Mouse (Mus musculus) limb, embryonic 14.5 days (tissue): ENCODE results near the gene Tgif1. TPM values are rescaled to one million over a fixed set of nuclear protein-coding genes. Genes with fewer than 3 reads are reported as not detected.

Experiments used
- ATAC-seq: fragments of 200-750 bp; cut with Nextera tagmentation; 2 replicates; pipeline ENCODE4 v1.8.0; 2017; ENCODE audit warnings: low read depth, moderate number of reproducible peaks, moderate TSS enrichment; ENCODE audit not compliant: low FRiP score
- DNase-seq: peaks from one replicate; pipeline ENCODE4 v3.0.0-alpha.2; 2015; ENCODE audit warnings: low spot score
- H3K27ac ChIP-seq: fragments of 300-500 bp; sonication (generic); replicated peaks from 2 replicates; pipeline ENCODE4 v1.5.1; 2014; ENCODE audit warnings: low read depth, mild to moderate bottlenecking, low read length, moderate library complexity, mixed read lengths
- H3K27me3 ChIP-seq: fragments of 300-500 bp; sonication (generic); 2 replicates; pipeline ENCODE4 v1.6.1; 2014; ENCODE audit warnings: low read length, mixed read lengths; ENCODE audit not compliant: control insufficient read depth, insufficient read depth
- H3K36me3 ChIP-seq: fragments of 300-500 bp; sonication (generic); 2 replicates; pipeline ENCODE4 v1.6.1; 2014; ENCODE audit warnings: mild to moderate bottlenecking, low read length, moderate library complexity, mixed read lengths; ENCODE audit not compliant: control insufficient read depth, insufficient read depth
- H3K4me1 ChIP-seq: fragments of 300-500 bp; sonication (generic); 2 replicates; pipeline ENCODE4 v1.6.1; 2014; ENCODE audit warnings: antibody characterized with exemption, low read length, mixed read lengths; ENCODE audit not compliant: control insufficient read depth, insufficient read depth
- H3K4me2 ChIP-seq: fragments of 300-500 bp; sonication (generic); replicated peaks from 2 replicates; pipeline ENCODE4 v1.6.1; 2014; ENCODE audit warnings: low read depth, mild to moderate bottlenecking, low read length, moderate library complexity; ENCODE audit not compliant: severe bottlenecking
- H3K4me3 ChIP-seq: fragments of 300-500 bp; sonication (generic); replicated peaks from 2 replicates; pipeline ENCODE4 v1.5.1; 2014; ENCODE audit warnings: low read length
- H3K9ac ChIP-seq: fragments of 300-500 bp; sonication (generic); 2 replicates; pipeline ENCODE4 v1.6.1; 2014; ENCODE audit warnings: mild to moderate bottlenecking, low read depth, low read length, moderate library complexity; ENCODE audit not compliant: severe bottlenecking
- H3K9me3 ChIP-seq: fragments of 300-500 bp; sonication (generic); 2 replicates; pipeline ENCODE4 v1.6.1; 2016; ENCODE audit warnings: low read length; ENCODE audit not compliant: control insufficient read depth
- POLR2A ChIP-seq: fragments of 200-500 bp; IDR thresholded peaks from 2 replicates; pipeline ENCODE4 v1.8.0; 2012; ENCODE audit warnings: inconsistent platforms, mild to moderate bottlenecking, moderate library complexity, borderline replicate concordance; ENCODE audit not compliant: insufficient read depth, insufficient read length; ENCODE audit errors: extremely low read depth
- WGBS: fragments of 180-500 bp; shearing (Covaris S2); extraction: QIAGEN DNeasy Blood & Tissue Kit; methylation state at CpG from one replicate; pipeline ENCODE4 v1.1.7; 2014; 5-methylcytosine and 5-hydroxymethylcytosine counted together
- polyA plus RNA-seq, 2 experiments: library from polyadenylated mRNA; depleted of rRNA in 1 of 2; stranded (reverse) in 1 of 2; unstranded in 1 of 2; fragments of >200 nt; fragmentation: Nextera tagmentation in 1 of 2; extraction: Ambion mirVana in 1 of 2; gene quantifications; 2 replicates each; pipeline versions ENCODE4 v1.2.1 to v1.2.3; 2012 to 2014

Gene Tgif1
- polyA plus RNA-seq, 2 experiments = 52.7 to 64.8 TPM

DNA sequence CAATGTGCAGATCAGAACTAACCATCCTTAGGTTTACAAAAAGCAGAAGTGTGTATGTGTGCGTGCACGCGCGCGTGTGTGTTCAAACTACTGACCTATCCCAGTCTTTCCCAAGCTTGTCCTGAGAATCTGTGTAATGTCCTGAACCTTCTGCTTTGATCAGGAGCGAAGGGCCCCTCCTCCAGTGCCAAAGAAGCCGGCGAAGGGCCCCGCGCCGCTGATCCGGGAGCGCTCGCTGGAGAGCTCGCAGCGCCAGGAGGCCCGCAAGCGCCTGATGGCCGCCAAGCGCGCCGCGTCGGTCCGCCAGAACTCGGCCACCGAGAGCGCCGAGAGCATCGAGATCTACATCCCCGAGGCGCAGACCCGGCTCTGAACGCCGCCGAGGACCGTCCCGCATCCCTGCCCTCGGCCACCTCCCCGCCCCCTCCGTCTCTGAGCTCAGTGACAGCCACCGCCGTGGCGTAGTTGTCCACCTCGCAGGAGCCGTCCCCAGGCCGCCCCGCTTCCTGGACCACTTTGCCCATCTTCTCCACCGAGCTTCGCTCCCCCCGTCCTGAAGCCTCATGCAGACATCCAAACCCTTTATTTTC, 35.4 kb downstream of the Tgif1 start:
- Histone ChIP-seq H3K4me1 (no peaks in the 10 kb centered on the region), H3K9me3 (no peaks in the 10 kb centered on the region), H3K27ac (no peak overlapping the region), H3K27me3 (peaks cover 28% of the 10 kb centered on the region), H3K36me3 (no peaks in the 10 kb centered on the region), H3K4me3 (peak overlapping the region; percentile 48), H3K4me2 (peak overlapping the region; percentile 77), H3K9ac (peak overlapping the region; percentile 40; the same call in 1 of the 2 replicates)
- peak; percentile 34; the same call in 1 of the 2 replicates for ATAC-seq
- no peak for DNase-seq
- WGBS = 6% methylated on average over 26 of the region's 51 CpGs
- TF ChIP-seq POLR2A = no peak

GRCm38 (mm10) chr17:70815001-70815400, 38.3 kb downstream of the Tgif1 start:
- DNase-seq (no peak), ATAC-seq (no peak)
- Histone ChIP-seq H3K4me2 (no peak overlapping the region), H3K27me3 (peaks cover 28% of the 10 kb centered on the region), H3K4me3 (no peak overlapping the region), H3K9me3 (no peaks in the 10 kb centered on the region), H3K27ac (no peak overlapping the region), H3K9ac (no peak overlapping the region), H3K4me1 (no peaks in the 10 kb centered on the region), H3K36me3 (no peaks in the 10 kb centered on the region)
- no peak for TF ChIP-seq POLR2A
- WGBS = 73% methylated on average over 8 of the region's 8 CpGs

GRCm38 (mm10) chr17:70810795-70811194, 42.6 kb downstream of the Tgif1 start:
- no peak for TF ChIP-seq POLR2A
- H3K9me3 ChIP-seq = no peaks in the 10 kb centered on the region
- DNase-seq (no peak), ATAC-seq (no peak)
- H3K27ac ChIP-seq = no peak overlapping the region
- no peak overlapping the region for H3K9ac ChIP-seq
- no peaks in the 10 kb centered on the region for H3K27me3 ChIP-seq
- H3K36me3 ChIP-seq = no peaks in the 10 kb centered on the region
- 37% methylated on average over 5 of the region's 5 CpGs for WGBS
- no peaks in the 10 kb centered on the region for H3K4me1 ChIP-seq
- no peak overlapping the region for H3K4me2 ChIP-seq
- no peak overlapping the region for H3K4me3 ChIP-seq

DNA sequence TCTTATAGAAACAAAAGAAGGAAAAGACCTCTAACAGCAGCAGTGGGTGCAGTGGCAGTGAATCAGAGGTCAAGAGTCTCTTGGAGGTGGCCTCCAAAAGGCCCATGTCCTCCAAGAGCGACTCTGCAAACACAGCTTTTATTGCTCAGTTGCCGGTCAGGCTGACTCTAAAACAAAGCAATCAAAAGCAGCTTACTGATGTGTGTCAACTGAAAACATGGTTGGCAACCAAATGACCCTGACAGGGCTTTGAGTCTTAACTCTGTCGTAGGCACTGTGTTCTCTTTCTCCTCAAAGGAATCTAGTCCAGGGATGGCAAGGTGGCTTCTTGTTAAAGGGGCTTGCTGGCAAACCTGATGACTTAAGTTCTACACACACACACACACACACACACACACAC, 43.6 kb downstream of the Tgif1 start:
- ATAC-seq (no peak), DNase-seq (no peak)
- H3K36me3 ChIP-seq = no peaks in the 10 kb centered on the region
- no peak overlapping the region for H3K4me2 ChIP-seq
- H3K9ac ChIP-seq = no peak overlapping the region
- no peaks in the 10 kb centered on the region for H3K9me3 ChIP-seq
- H3K4me1 ChIP-seq = no peaks in the 10 kb centered on the region
- no peak overlapping the region for H3K4me3 ChIP-seq
- H3K27ac ChIP-seq = no peak overlapping the region
- H3K27me3 ChIP-seq = no peaks in the 10 kb centered on the region
- TF ChIP-seq POLR2A = no peak
- WGBS = 55% methylated on average over 3 of the region's 3 CpGs

DNA sequence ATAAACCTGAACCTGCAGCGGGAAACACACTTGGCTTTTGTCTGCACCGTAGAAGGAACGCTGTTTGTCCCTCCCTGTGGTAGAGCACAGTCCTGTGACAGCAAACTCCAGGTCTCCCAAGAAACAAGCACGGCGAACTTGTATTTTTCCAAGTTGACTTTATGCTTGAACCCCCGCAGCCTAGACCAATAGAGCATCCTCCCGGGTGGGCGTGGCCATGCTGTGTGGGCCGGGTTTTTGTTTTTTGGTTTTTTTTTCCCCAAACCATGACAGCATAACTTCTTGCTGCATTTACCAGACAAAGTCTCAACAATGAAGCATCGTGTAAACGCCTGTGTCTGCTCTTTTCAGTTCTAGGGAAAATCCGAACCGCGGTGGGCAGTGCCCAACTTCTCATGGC, 44.5 kb downstream of the Tgif1 start:
- Histone ChIP-seq H3K27me3 (no peaks in the 10 kb centered on the region), H3K4me3 (no peak overlapping the region), H3K9me3 (no peaks in the 10 kb centered on the region), H3K27ac (no peak overlapping the region), H3K9ac (no peak overlapping the region), H3K4me2 (no peak overlapping the region), H3K36me3 (no peaks in the 10 kb centered on the region), H3K4me1 (no peaks in the 10 kb centered on the region)
- TF ChIP-seq POLR2A = no peak
- ATAC-seq (no peak), DNase-seq (no peak)
- 46% methylated on average over 14 of the region's 14 CpGs for WGBS
